Mouse (Mus musculus): Measurements from ENCODE around the gene Zfp580.

DNA sequence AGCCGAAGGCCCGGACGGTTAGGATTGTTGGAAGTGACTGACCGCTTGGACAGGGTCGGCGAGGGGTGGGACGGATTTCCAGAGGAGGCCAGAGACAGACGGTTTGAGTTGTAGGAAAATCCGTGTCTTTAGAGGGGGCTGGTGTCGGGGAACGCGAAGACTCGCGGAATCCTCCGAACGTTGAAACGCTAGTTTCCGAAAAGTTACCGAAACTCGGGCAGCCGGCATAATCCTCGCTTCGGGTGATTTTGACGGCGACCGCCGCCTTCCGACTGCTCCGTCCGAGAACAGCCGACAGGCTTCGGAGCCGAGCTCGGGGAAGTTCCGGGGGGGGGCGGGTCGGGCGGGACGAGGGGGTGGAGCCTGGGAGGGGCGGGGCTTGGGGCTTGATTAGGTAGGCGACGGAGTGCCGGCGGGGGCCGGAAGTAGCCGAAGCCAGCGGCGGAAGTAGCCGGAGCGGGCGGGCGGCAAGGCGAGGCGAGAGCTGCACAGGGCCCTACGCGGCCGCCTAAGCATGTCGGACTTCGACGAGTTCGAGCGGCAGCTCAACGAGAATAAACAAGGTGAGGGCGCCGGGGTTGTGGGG is 10.5 kb downstream of the Zfp580 start, which contains the start of gene U2af2:
- TF ChIP-seq CTCF (IDR thresholded peaks at IDR 0.05; ENCODE audit: low read depth): no peak
- TF ChIP-seq EP300 (optimal IDR thresholded peaks at IDR 0.05): no peak
